Mouse (Mus musculus): ENCODE results near the gene Gpr183.

DNA sequence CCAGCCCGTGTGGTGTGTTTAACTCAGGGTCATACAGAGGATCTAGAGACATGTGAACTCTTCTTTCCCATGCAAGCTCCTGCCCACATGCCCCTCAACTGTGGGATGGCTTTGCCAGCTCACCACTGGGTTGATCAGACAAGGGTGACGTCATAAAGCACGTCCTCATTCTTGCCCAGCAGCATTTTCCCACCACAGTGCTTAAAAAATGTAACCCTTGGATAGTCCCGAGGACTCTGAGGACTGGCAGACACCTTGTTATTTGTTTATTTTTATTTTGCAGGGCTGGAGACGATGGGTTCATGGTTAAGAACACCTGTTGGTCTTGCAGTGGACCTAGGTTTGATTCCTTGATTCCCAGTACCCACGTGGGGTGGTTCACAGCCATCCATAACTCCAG is 25.9 kb upstream of the Gpr183 start:
- TF ChIP-seq GATA1 (IDR thresholded peaks at IDR 0.05; ENCODE audit: low read length) (no peak), TAL1 (IDR thresholded peaks at IDR 0.05; ENCODE audit: low read length) (no peak)

Data from erythroblast, embryonic 14.5 days (primary cell).